Mouse (Mus musculus): ENCODE data around the gene Cmip. TPM values are rescaled to one million over a fixed set of nuclear protein-coding genes. Genes with fewer than 3 reads are reported as not detected.

Cmip gene
- polyA plus RNA-seq, 1 experiment = 21.1 TPM

DNA sequence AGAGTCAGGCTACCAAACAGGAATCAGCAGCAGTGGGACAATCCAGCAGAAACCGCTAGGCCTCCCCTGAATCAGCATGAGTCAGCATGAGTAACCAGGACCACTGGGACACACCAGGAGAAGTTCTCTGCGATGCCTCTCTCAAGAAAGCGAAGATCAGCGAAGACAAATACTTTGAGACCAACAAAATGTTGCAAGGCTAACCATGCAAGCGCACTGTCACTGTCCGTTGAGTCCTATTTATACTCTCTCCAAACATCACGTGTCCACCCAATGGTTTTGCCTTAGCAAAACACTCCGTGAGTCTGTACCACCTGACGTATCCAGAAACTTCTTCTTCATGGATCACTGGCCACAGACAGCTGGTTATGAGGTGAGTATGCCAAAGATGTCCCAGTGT is 223.1 kb downstream of the Cmip start:
- no peak for TF ChIP-seq GATA1 (IDR thresholded peaks at IDR 0.05; ENCODE audit: low read length)

DNA sequence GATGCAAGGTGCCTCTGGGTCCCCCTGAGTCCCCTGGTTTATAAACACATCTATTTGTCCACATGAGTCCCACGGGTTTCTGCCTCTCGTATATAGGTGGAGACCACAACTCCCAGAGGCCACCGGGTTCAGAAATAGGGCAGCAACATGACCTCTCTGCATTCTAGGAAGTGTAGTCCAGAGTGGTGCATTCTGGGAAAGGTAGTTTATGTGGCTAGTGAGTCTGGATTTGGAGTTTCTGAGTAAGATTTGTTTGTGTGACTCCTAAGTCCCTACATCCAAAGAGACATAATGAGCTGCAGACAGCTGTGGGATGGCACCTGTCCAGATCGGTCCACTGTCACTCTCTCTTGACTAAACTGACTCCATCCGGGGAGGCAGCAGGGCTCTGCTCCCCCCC is 223.7 kb downstream of the Cmip start:
- no peak for TF ChIP-seq GATA1 (IDR thresholded peaks at IDR 0.05; ENCODE audit: low read length)

DNA sequence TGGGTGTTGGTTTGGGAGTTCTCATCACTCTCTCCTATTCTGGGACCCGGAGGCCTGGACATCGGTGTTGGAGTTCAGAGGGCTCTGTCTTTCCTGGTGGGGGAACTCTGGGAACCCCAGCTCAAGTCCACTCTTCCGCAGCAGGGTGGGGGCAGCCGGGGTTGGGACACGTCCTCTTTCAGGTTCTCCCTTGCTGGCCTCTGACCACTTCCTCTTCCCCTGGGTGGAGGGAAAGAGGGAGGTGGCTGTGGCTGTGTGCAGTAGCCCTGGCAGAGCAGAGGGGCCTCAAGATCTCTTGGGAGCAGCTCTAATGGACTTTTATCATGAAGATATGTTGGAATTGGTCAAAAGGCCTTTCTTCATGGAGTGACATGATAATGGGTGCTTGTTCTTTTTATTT is 225.0 kb downstream of the Cmip start:
- TF ChIP-seq GATA1 (IDR thresholded peaks at IDR 0.05; ENCODE audit: low read length) = no peak

DNA sequence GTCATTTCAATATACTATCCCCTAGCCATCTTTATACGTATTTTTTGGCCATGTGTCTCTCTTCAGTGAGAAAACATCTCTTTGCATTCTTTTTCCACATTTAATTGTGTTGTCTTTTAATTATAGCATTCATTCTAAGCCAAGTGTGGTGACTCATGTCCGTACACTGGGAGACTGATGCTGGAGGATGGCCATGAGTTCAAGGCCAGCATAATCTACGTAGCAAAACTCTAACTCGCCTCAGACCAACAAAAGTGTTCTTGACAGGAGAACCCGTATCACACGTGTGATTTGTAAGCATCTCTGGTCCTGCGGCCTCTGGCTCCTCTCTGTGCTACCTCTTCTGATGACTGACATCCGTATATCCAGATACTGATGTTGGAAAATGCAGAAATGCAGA is 227.9 kb downstream of the Cmip start:
- no peak for TF ChIP-seq GATA1 (IDR thresholded peaks at IDR 0.05; ENCODE audit: low read length)

DNA sequence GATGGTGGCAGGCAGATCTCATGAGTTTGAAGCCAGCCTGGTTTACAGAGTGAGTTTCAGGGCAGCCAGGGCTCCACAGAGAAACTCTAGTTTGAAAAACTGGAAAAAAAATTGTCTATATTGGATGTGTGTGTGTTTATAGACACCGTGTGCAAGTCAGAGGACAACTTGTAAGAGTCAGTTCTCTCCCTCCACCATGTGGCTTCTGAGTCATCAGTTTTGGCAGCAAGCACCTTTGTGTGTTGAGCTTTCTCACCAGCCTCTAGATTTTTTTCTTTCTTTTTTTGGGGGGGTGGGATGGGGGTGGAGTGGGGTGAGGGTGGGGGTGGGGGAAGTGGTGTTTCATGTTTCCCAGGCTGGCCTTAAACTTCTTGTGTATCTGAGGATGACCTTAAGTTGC is 228.5 kb downstream of the Cmip start:
- no peak for TF ChIP-seq GATA1 (IDR thresholded peaks at IDR 0.05; ENCODE audit: low read length)

DNA sequence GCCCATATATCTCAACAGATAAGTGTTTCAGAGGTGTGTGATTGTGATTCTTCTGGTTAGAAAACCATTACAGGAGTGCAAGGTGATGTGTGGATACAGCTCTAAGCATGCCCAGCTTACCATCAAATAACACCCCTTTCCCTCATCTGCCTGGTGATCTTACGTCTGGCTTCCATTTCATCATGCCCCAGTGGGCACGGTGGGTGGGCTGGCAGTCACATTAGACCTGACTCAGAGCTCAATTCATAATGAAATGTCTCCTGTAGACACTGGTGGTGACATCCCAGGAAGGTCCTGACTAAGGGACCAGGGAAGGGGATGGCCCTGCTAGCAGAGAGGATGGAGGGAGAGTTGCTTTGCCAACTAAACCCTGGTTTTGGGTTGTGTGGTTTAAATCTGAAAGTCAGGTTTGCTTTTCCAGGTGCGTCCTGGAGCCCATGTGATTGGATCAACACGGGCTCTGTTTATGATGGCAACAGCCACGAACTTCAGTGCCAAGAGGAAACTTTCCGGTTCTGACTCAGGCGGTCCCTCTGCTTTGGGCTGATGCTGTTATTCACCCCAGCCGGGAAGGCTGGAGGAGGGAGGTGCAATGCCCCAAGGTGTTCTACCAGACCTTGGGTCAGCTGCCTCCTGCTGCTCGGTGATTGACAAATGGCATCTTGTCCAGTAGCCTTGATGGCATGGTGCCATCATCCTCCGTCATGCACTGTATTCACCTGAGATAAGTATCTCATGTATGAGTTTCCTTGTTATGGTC is 231.6 kb downstream of the Cmip start:
- no peak for TF ChIP-seq GATA1 (IDR thresholded peaks at IDR 0.05; ENCODE audit: low read length)

DNA sequence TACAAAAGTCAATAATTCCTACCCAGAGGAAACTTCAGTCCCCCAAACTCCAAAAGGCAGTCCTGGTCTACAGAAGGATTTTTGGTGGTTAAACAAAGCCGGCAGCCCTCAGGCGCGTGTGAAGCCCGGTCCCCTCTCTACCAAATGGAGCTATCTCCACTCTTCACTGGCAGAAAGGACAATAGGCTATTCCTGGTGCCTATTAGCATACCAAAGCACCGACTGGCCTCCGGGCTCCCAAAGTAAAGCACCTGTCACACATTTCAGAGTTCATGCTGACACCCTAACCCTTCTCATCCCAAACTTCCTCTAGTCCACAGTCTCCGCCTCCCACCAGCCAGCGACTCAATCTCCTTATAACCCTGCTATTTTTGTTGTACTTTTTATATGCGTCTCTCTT is 236.7 kb downstream of the Cmip start:
- no peak for TF ChIP-seq GATA1 (IDR thresholded peaks at IDR 0.05; ENCODE audit: low read length)

DNA sequence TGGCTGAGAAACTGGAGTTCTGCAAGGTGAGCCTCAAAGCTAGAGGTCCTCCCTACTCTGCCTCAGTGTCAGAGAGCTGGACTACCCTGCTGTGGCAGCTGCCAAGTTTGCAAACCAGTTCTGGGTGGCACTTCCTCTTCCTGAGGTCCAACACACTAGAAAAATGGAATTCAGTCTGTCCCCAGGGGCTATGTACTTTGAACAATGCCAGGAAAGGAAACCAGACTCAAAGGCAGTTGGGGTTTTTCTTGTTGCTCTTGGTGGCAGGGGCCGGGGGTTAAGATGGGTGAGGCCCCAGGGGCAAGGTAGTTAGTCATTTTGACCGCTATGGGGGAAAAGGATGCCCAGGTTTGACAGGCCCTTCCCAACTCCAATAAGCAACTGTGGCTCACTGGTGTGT is 238.0 kb downstream of the Cmip start:
- no peak for TF ChIP-seq GATA1 (IDR thresholded peaks at IDR 0.05; ENCODE audit: low read length)

DNA sequence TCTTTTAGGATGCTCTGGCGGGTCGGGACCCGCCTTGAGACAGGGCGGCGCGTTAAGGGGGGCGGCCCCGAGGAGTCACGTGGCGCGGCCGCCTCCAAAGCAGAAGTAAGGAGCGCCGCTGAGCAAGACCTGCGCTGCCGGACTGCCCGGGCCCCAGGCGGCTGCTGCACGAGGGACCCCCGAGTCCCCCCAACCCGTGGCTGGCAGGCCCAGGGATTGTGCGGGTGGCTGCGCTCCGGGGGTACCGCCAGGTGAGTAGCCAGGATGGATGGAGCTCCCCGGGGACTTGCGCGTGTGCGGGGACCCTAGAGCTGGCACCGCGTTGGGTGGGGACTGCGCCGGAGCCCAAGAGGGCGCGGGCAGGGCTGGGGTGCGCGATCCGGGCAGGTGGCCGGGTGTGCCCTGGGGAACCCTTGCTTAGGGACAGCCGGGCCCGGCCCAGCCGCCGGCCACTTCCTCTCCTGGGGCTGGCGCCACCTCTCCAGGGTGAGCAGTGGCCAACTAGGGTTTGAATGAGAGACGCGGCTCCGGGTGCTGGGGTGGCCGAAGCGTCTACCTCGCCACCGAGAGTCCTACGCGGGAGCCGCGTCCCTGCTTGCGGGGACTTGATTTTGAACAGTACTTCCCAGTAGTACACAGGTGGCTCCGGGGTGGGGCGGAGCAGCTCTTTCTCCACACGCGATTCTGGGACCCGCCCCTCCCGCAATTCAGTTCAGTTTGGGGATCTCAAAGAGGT is 241.5 kb downstream of the Cmip start, which contains the start of gene Plcg2:
Gene Plcg2 (plus strand): TSS at position 113 of the 736 bp plus-strand sequence.
- TF ChIP-seq GATA1 (IDR thresholded peaks at IDR 0.05; ENCODE audit: low read length) = no peak

DNA sequence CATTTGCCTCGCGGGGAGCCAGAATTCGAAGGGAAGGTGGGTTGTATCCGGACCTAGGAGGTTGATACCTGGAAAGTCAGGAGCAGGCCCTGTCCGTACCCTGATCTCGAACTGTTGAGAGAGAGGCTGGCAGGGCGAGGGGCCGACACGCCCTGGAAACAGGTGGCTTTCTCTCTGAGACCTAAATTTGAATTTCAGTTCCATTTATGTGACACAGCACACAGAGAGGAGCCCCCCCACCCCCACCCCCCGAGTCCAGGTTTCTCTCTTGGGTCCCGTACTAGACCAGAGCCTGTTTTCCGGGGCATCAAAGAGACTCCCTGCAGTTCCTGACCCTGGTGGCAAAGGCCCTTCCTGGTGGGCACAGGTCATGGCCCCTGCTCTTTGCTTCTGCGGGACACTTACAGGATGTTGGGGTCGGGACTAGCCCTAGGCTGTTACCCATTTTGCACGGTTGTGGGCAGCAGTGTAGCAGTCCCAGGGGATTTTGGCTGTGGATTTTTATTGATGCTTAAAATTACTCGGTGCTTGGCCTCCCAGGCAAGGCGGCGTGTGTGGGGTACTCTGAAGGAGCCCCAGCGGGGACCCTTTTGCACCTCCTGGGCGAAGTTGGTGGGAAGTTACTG is 242.2 kb downstream of the Cmip start:
- TF ChIP-seq GATA1 (IDR thresholded peaks at IDR 0.05; ENCODE audit: low read length) = no peak

DNA sequence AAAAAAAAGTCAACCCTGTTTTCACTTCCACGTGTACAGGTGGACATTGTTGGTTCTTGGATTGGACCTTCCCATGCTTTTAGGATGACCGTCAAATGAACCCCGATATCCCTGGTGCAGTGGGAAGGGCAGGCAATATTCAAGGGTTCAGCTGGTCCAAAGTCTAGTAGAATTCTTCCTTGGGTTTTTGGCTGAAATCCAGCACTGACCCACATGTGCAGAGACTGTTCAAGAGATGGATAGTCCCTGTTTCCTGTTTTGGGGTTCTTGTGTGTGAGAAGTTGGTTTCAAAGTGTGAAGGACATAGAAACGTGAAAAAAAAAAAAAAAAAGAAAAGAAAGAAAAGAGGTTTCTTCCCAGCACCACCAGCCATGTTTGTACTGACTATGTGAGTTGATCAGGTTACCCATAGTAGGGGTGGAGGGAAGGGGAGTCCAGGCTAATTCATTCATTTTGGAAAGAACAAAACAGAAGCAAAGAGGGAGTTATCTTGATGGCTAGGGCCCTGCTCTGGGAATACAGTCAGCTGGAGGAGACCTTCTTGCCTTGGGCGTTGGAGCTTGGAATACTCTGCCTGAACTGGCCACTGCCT is 243.5 kb downstream of the Cmip start:
- no peak for TF ChIP-seq GATA1 (IDR thresholded peaks at IDR 0.05; ENCODE audit: low read length)

DNA sequence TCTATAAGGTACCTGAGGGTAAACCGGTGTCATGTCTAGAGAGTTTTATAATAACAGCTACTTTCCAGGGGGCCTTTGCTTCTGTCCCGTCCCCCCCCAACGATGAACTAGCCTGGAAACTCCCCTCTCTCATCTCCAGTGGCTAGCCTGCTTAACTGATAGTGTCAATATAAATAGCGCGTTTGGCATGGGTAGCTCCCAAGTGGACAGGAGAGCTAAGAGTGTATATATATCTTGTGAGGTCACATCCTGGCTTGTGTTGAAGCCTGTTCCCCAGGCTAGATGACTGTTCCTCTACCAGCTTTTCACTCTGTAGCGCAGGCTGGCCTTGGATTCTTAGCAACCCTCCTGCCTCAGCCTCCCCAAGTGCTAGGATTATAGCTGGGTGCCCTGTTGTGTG is 244.5 kb downstream of the Cmip start:
- no peak for TF ChIP-seq GATA1 (IDR thresholded peaks at IDR 0.05; ENCODE audit: low read length)

DNA sequence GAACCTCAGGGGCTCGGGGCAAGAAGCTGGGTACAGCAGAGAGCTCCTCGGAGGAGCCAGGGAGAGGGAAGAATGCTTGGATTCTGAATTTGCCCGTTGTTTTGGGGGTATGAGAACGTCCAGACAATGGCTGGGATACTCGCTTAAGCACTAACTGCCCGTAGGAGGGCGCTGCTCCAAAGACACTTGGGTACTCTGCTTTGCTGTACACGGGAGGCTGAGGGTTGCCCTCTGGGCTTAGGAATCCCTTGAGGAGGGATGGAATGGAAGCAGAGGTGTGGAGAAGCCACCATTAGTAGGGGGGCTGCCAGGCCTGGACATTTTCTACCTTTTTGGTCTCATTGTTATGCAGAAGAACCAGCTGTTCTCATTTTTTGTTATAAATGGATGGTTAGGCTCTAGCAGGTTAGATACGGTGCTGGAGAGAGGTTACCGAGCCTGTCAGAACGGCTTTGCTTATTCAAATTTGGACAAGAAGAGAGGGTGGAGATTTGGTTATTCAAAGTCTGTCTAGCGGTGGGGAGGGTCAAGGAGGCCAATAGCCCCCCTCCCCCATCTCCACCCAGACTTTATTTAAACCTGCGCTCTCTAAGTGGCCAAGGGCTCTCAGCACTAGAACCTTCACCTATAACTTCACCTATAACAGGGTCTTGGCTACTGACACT is 246.7 kb downstream of the Cmip start:
- TF ChIP-seq GATA1 (IDR thresholded peaks at IDR 0.05; ENCODE audit: low read length) = no peak

DNA sequence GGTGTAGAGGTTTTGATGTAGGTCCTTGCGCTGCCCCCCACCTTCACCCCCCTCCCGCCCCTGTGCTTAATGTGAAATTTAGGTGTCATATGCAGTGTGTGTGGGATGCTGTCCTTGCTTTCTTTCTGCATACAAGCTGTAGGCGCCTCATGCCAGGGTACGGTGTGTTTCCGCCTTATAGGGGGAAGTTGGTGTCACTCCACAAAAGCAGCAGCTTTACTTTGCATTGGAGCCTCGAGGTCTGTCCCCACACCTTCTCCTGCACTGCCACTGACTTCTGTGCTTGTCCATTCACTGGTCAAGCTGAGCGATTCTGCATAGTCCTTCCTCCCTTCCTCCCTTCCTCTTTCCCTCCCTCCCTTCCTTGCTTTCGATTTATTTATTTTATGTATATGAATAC is 250.8 kb downstream of the Cmip start:
- TF ChIP-seq GATA1 (IDR thresholded peaks at IDR 0.05; ENCODE audit: low read length) = no peak

Other genes starting within 250 kb of the Cmip start
- not detected in 2 replicates for gene Pkd1l2, start 174.6 kb upstream of the Cmip start, polyA plus RNA-seq (2012)
- gene Bco1, start 161.2 kb upstream of the Cmip start, polyA plus RNA-seq (2012) = not detected in 2 replicates
- gene Gan, start 98.9 kb upstream of the Cmip start, polyA plus RNA-seq (2012) = 1.2 and 1.7 TPM in 2 replicates
- not detected in 2 replicates for gene Plcg2, start 241.2 kb downstream of the Cmip start, polyA plus RNA-seq (2012)

All from G1E-ER4 (cell line).